7 mouse cellular contexts compared by ENCODE assay signal in the genomic region with DNA sequence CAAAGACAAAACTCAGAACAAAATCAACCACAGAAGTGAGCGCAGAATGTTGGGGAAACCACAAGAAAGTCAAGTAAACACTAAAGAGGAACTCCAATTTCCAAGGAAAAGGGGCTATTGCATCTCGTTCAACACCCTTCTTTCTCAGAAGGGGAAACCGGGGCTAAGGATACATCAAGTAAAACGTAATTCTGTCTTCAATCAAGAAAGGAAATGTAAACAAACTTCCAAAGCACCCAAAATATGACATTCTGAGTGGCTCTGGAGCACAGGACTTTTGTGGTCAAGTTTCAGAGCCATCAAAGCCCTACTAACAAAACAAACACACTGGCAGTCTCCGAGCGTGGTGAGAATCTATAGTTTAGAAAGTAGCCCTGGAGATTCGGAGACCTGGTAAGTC. TPM values are rescaled to one million over a fixed set of nuclear protein-coding genes. Genes with fewer than 3 reads are reported as not detected.
DNase-seq lines count a peak whose midpoint lies in the region; ATAC-seq and TF ChIP-seq lines count a peak whose summit lies in the region.

No protein-coding gene starts in this region.

- no peak for TF ChIP-seq POLR2A in testis, adult 2 months (IDR thresholded peaks at IDR 0.05; ENCODE audit: control insufficient read depth, low read depth, low read length)

- no peak for DNase-seq in testis, postnatal 10 days (ENCODE audit: low spot score)
- DNase-seq in liver, embryonic 13.5 days, result no peak
- no peak for DNase-seq in urinary bladder, postnatal 25 days (ENCODE audit: low spot score)
- DNase-seq in left cerebral cortex, postnatal 25 days (ENCODE audit: low spot score in 2 of 2), result no peak

- no peaks in the 10 kb centered on the region for H3K27me3 ChIP-seq in testis, adult 2 months (ENCODE audit: control insufficient read depth, insufficient read depth, low read length)
- peaks cover 3% of the 10 kb centered on the region; the same call in 1 of the 2 replicates for H3K27me3 ChIP-seq in forebrain, embryonic 13.5 days
- no peaks in the 10 kb centered on the region for H3K27me3 ChIP-seq in liver, embryonic 13.5 days

- intact Hi-C loops in left cerebral cortex, postnatal 25 days (cut with DNase I), result no loop called here

- no peak for ATAC-seq in forebrain, embryonic 13.5 days
- ATAC-seq in liver, embryonic 13.5 days (ENCODE audit: low read depth), result no peak
- ATAC-seq in monocyte, adult 5-6 weeks (replicated peaks; ENCODE audit: insufficient number of reproducible peaks, low FRiP score, low TSS enrichment, poor library complexity, severe bottlenecking), result no peak

- peak overlapping the region; percentile 70 for H3K27ac ChIP-seq in testis, adult 2 months (ENCODE audit: control insufficient read depth, insufficient read depth, low read depth, low read length)
- H3K27ac ChIP-seq in forebrain, embryonic 13.5 days, result no peak overlapping the region
- H3K27ac ChIP-seq in liver, embryonic 13.5 days, result peak overlapping the region; percentile 85

- peak overlapping the region; percentile 67; the same call in 1 of the 2 replicates for H3K9ac ChIP-seq in forebrain, embryonic 13.5 days
- peak overlapping the region; percentile 91 for H3K9ac ChIP-seq in liver, embryonic 13.5 days

- peak overlapping the region; percentile 94 for H3K4me3 ChIP-seq in testis, adult 2 months (ENCODE audit: control insufficient read depth, low read depth, low read length)
- peak overlapping the region; percentile 65 for H3K4me3 ChIP-seq in forebrain, embryonic 13.5 days
- H3K4me3 ChIP-seq in liver, embryonic 13.5 days (replicated peaks), result peak overlapping the region; percentile 83

- H3K4me1 ChIP-seq in testis, adult 2 months (ENCODE audit: control insufficient read depth, insufficient read depth, low read length), result peaks cover 7% of the 10 kb centered on the region
- H3K4me1 ChIP-seq in forebrain, embryonic 13.5 days, result peaks cover 19% of the 10 kb centered on the region
- H3K4me1 ChIP-seq in liver, embryonic 13.5 days (replicated peaks), result peaks cover 39% of the 10 kb centered on the region

- no peak for TF ChIP-seq CTCF in testis, adult 2 months (IDR thresholded peaks at IDR 0.05; ENCODE audit: control insufficient read depth, insufficient read depth, insufficient replicate concordance, low read depth, low read length)

- peak overlapping the region; percentile 94 for H3K4me2 ChIP-seq in forebrain, embryonic 13.5 days
- peak overlapping the region; percentile 94 for H3K4me2 ChIP-seq in liver, embryonic 13.5 days

- 17% methylated on average over 7 of the region's 7 CpGs for WGBS in forebrain, embryonic 13.5 days
- WGBS in liver, embryonic 13.5 days (ENCODE audit: insufficient replicate concordance), result 2% methylated on average over 7 of the region's 7 CpGs

- no peaks in the 10 kb centered on the region for H3K9me3 ChIP-seq in forebrain, embryonic 13.5 days (replicated peaks)
- H3K9me3 ChIP-seq in liver, embryonic 13.5 days (replicated peaks), result no peaks in the 10 kb centered on the region

- H3K36me3 ChIP-seq in testis, adult 2 months (ENCODE audit: control insufficient read depth, insufficient read depth, low read length), result no peaks in the 10 kb centered on the region
- H3K36me3 ChIP-seq in forebrain, embryonic 13.5 days (ENCODE audit: poor library complexity, severe bottlenecking), result no peaks in the 10 kb centered on the region
- H3K36me3 ChIP-seq in liver, embryonic 13.5 days, result no peaks in the 10 kb centered on the region

RNA-seq across cellular contexts. Expression of gene Sft2d2, which starts 0.8 kb away (rescaled TPM):
- 10.1 and 10.3 TPM in 2 replicates for polyA plus RNA-seq in testis, adult 2 months (2012; rRNA removed)
- polyA plus RNA-seq in forebrain, embryonic 13.5 days (2015; fragmentation: Nextera tagmentation; extraction: Ambion mirVana), result 6.2 and 6.9 TPM in 2 replicates
- polyA plus RNA-seq in liver, embryonic 13.5 days (2015; fragmentation: Nextera tagmentation; extraction: Ambion mirVana), result 5.7 and 7.0 TPM in 2 replicates
- total RNA-seq in left cerebral cortex, postnatal 25 days (2021), result 10 to 100 TPM; 12.6 to 12.9 TPM
- 38.3 to 52.1 TPM (median 42.3 TPM) in 3 replicates for total RNA-seq in monocyte, adult 5-6 weeks (2017)

RNA-seq across cellular contexts. Expression of gene Tbx19, which starts 32.9 kb away (rescaled TPM):
- 18.4 and 21.1 TPM in 2 replicates for polyA plus RNA-seq in testis, adult 2 months (2012; rRNA removed)
- polyA plus RNA-seq in forebrain, embryonic 13.5 days (2015; fragmentation: Nextera tagmentation; extraction: Ambion mirVana), result 0.10 and 0.24 TPM in 2 replicates
- 0.03 TPM in 1 of 2 replicates, not detected in the other for polyA plus RNA-seq in liver, embryonic 13.5 days (2015; fragmentation: Nextera tagmentation; extraction: Ambion mirVana)
- not detected for total RNA-seq in left cerebral cortex, postnatal 25 days (2021)
- not detected in 3 replicates for total RNA-seq in monocyte, adult 5-6 weeks (2017)

RNA-seq across cellular contexts. Expression of gene Tiprl, which starts 43.4 kb away (rescaled TPM):
- 79.5 and 84.0 TPM in 2 replicates for polyA plus RNA-seq in testis, adult 2 months (2012; rRNA removed)
- polyA plus RNA-seq in forebrain, embryonic 13.5 days (2015; fragmentation: Nextera tagmentation; extraction: Ambion mirVana), result 125 and 136 TPM in 2 replicates
- 52.0 and 60.1 TPM in 2 replicates for polyA plus RNA-seq in liver, embryonic 13.5 days (2015; fragmentation: Nextera tagmentation; extraction: Ambion mirVana)
- total RNA-seq in left cerebral cortex, postnatal 25 days (2021), result 10 to 100 TPM; 59.0 to 60.6 TPM
- total RNA-seq in monocyte, adult 5-6 weeks (2017), result 31.3 to 74.5 TPM (median 51.3 TPM) in 3 replicates

Comparison
In these comparisons a context has a peak if more than half of its experiments do, and no peak if none do; other contexts are left out.
1. RNA of gene Tbx19, which starts 32.9 kb away (polyA plus RNA-seq): 18.4 to 21.1 TPM in testis, adult 2 months; 0.10 to 0.24 TPM in forebrain, embryonic 13.5 days and 0.03 TPM in liver, embryonic 13.5 days; every median in the first group is over 10 times any median in the second.
2. Peak in every context shown above with its lines, with median percentiles within 50 percentile points of each other: H3K4me3 ChIP-seq.